Mouse (Mus musculus) macrophage (primary cell): Measurements from ENCODE around the gene Myh3. TPM values are rescaled to one million over a fixed set of nuclear protein-coding genes. Genes with fewer than 3 reads are reported as not detected.

Source experiments
- H3K27ac ChIP-seq: fragments of 350-480 bp; formaldehyde crosslinking; 2 replicates; pipeline ENCODE4 v1.9.0; 2021
- H3K36me3 ChIP-seq: fragments of 350-480 bp; formaldehyde crosslinking; 2 replicates; pipeline ENCODE4 v1.9.0; 2021; ENCODE audit errors: inconsistent target
- H3K4me3 ChIP-seq: fragments of 350-480 bp; formaldehyde crosslinking; 2 replicates; pipeline ENCODE4 v1.9.0; 2021; ENCODE audit errors: inconsistent target
- H3K79me2 ChIP-seq: fragments of 350-480 bp; formaldehyde crosslinking; 2 replicates; pipeline ENCODE4 v1.9.0; 2021; ENCODE audit errors: inconsistent target
- WGBS: methylation state at CpG from one replicate; pipeline ENCODE4 v1.1.7; 2026; ENCODE audit warnings: inconsistent platforms; ENCODE audit not compliant: missing documents; 5-methylcytosine and 5-hydroxymethylcytosine counted together
- polyA plus RNA-seq: library from polyadenylated mRNA; stranded (reverse); fragments of 250-400 nt; gene quantifications from 3 replicates; pipeline ENCODE4 v1.2.4, GENCODE M21; 2018; ENCODE audit warnings: inconsistent platforms

Gene Myh3
- polyA plus RNA-seq, 1 experiment from 2014 or later: 0.03 TPM

- Histone ChIP-seq H3K4me3 (no peak overlapping the region), H3K36me3 (no peaks in the 10 kb centered on the region), H3K27ac (no peak overlapping the region), H3K79me2 (no peaks in the 10 kb centered on the region)
- 91% methylated on average over 11 of the region's 11 CpGs for WGBS
These were observed 26.6 kb downstream of the Myh3 start for GRCm38 (mm10) chr11:67104714-67105113.

DNA sequence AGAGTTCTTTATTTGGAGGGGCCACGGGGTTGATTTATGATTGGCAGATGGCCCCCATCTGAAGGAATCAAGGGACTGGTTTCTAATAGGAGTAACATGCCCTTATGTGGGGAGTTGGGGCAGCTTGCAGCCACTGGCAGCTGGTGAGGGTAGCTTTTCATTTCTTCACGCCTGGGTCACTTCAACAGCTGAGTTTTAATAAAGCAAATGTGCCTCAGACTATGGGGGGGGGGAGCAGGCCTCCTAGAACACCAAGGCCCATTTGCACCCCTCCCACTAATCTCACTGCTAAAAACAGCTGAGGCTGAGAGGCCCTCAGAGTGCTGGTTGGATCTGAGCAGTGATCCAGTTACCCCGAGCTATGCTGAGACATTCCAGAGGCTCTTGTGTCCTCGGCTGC, 27.6 kb downstream of the Myh3 start:
- Histone ChIP-seq H3K36me3 (no peaks in the 10 kb centered on the region), H3K27ac (no peak overlapping the region), H3K4me3 (no peak overlapping the region), H3K79me2 (no peaks in the 10 kb centered on the region)
- 77% methylated on average over 4 of the region's 4 CpGs for WGBS

- Histone ChIP-seq H3K4me3 (no peak overlapping the region), H3K36me3 (no peaks in the 10 kb centered on the region), H3K27ac (no peak overlapping the region), H3K79me2 (no peaks in the 10 kb centered on the region)
- WGBS: 88% methylated on average over 10 of the region's 10 CpGs
These were observed 28.9 kb downstream of the Myh3 start for GRCm38 (mm10) chr11:67106973-67107372.

GRCm38 (mm10) chr11:67110168-67110948, 32.3 kb downstream of the Myh3 start:
- Histone ChIP-seq H3K79me2 (no peaks in the 10 kb centered on the region), H3K4me3 (no peak overlapping the region), H3K36me3 (no peaks in the 10 kb centered on the region), H3K27ac (no peak overlapping the region)
- WGBS: 34% methylated on average over 5 of the region's 5 CpGs

GRCm38 (mm10) chr11:67112019-67112850, 34.1 kb downstream of the Myh3 start:
- 28% methylated on average over 11 of the region's 11 CpGs for WGBS
- H3K36me3 ChIP-seq: no peaks in the 10 kb centered on the region
- no peaks in the 10 kb centered on the region for H3K79me2 ChIP-seq
- no peak overlapping the region for H3K27ac ChIP-seq
- no peak overlapping the region for H3K4me3 ChIP-seq

- WGBS: 41% methylated on average over 11 of the region's 11 CpGs
- Histone ChIP-seq H3K36me3 (no peaks in the 10 kb centered on the region), H3K27ac (no peak overlapping the region), H3K79me2 (no peaks in the 10 kb centered on the region), H3K4me3 (no peak overlapping the region)
These were observed 34.7 kb downstream of the Myh3 start for GRCm38 (mm10) chr11:67112851-67113202.

GRCm38 (mm10) chr11:67113381-67113780, 35.3 kb downstream of the Myh3 start:
- Histone ChIP-seq H3K27ac (no peak overlapping the region), H3K4me3 (no peak overlapping the region), H3K36me3 (no peaks in the 10 kb centered on the region), H3K79me2 (no peaks in the 10 kb centered on the region)
- 75% methylated on average over 4 of the region's 6 CpGs for WGBS

- H3K79me2 ChIP-seq: no peaks in the 10 kb centered on the region
- H3K27ac ChIP-seq: no peak overlapping the region
- no peak overlapping the region for H3K4me3 ChIP-seq
- no peaks in the 10 kb centered on the region for H3K36me3 ChIP-seq
- 92% methylated on average over 5 of the region's 5 CpGs for WGBS
These were observed 36.2 kb downstream of the Myh3 start for GRCm38 (mm10) chr11:67114261-67114660.

DNA sequence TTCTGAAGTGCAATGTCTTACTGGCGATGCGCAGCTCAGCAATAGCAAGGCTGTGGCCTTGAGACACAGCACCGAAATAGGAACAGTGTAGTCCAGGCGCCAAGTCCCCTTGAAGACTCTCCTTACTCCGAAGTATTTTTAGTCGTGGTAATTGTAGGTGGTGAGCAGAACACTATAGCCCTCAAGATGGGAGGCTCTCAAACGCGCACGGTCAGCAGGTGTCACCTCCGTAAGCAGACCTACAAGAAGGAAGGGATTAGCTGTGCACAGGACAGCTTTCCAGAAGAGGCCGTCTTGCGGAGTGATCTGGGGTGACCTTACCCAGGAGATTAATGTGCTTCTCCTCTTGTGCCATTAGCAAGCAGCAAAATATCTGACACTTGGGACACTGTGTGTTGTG, 36.8 kb downstream of the Myh3 start:
- Histone ChIP-seq H3K4me3 (no peak overlapping the region), H3K27ac (no peak overlapping the region), H3K79me2 (no peaks in the 10 kb centered on the region), H3K36me3 (no peaks in the 10 kb centered on the region)
- 91% methylated on average over 12 of the region's 12 CpGs for WGBS

- no peak overlapping the region for H3K4me3 ChIP-seq
- H3K36me3 ChIP-seq: no peaks in the 10 kb centered on the region
- H3K27ac ChIP-seq: no peak overlapping the region
- no peaks in the 10 kb centered on the region for H3K79me2 ChIP-seq
- WGBS: 79% methylated on average over 5 of the region's 5 CpGs
These were observed 38.6 kb downstream of the Myh3 start for GRCm38 (mm10) chr11:67116725-67117124.

DNA sequence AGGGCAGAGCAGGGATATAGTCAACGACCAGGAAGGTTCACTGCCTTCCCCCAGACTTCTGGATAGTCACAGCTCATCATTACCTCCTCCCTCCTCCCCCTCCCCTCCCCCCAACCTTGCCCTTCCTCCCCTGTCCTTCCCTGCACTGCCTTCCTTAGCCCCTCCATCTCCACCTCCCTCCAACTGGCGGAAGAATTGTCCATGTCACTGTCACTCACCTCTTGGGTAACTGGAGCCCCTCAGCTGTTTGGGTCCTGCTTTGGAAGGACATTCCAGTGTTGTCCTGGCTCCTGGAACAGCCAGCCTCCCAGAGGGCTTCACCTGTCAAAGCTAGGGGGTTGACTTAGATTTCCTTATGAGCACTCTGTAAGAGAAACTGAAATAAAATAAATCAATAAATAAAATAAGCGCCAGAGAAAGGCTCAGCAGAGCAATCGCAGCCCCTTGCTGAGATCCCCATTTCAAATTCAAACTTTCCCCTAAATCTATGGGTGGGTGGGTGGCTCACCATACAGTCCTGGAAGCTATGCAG, 41.5 kb downstream of the Myh3 start:
- no peak overlapping the region for H3K4me3 ChIP-seq
- H3K36me3 ChIP-seq: no peaks in the 10 kb centered on the region
- no peak overlapping the region for H3K27ac ChIP-seq
- no peaks in the 10 kb centered on the region for H3K79me2 ChIP-seq
- 59% methylated on average over 4 of the region's 4 CpGs for WGBS

DNA sequence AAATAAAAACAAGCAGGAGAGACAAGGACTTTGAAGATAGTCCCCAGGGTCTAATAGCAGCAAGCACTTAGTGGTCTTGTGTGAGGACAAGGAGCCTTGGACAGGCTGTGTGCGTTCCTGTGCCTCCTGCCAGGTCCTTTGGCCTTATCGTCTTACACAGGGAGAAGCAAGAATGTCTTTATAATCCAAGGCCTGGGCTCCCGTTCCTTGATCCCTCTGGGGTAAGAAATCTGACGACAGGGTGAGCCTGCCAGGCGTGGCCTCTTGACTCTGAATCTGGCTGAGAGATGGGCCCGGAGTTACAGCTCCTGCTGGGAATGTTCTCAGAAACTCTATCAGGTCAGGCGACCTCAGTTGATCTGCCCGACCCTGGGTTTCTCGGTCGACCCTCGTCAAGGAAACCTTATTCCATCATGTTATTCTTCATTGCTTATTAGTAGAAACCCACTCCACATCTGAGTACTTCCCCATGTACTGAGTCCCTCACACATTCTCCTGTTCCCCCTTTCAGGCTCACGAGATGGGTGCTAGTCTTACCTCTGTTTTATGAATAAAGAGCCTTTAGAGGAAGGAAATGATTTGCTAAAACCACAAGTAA, 42.7 kb downstream of the Myh3 start:
- no peaks in the 10 kb centered on the region for H3K36me3 ChIP-seq
- H3K27ac ChIP-seq: no peak overlapping the region
- H3K79me2 ChIP-seq: no peaks in the 10 kb centered on the region
- no peak overlapping the region for H3K4me3 ChIP-seq
- 70% methylated on average over 12 of the region's 12 CpGs for WGBS

GRCm38 (mm10) chr11:67124943-67125342, 46.8 kb downstream of the Myh3 start:
- Histone ChIP-seq H3K79me2 (no peaks in the 10 kb centered on the region), H3K27ac (no peak overlapping the region), H3K4me3 (no peak overlapping the region), H3K36me3 (no peaks in the 10 kb centered on the region)
- WGBS: 94% methylated on average over 7 of the region's 7 CpGs

DNA sequence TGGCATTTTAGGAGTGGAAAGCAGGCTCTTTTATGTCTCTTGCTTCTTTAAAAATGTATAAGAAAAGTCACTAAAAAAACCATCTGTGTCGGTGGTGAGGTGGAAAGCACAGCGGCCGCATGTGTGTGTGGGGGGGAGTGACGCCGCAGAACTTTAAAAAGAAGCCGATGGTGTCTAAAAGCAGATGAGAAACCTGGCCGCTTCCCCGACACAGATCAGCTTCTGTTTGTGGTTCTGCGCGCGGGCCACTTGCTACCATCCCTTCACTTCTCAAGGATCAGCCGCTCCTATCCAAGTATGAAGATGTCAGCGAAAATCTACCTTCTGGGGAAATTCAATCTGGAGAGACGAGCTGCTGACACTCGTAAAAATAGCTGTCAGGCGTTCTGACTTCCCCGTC, 47.3 kb downstream of the Myh3 start:
- Histone ChIP-seq H3K27ac (no peak overlapping the region), H3K4me3 (no peak overlapping the region), H3K79me2 (no peaks in the 10 kb centered on the region), H3K36me3 (no peaks in the 10 kb centered on the region)
- 85% methylated on average over 16 of the region's 17 CpGs for WGBS

DNA sequence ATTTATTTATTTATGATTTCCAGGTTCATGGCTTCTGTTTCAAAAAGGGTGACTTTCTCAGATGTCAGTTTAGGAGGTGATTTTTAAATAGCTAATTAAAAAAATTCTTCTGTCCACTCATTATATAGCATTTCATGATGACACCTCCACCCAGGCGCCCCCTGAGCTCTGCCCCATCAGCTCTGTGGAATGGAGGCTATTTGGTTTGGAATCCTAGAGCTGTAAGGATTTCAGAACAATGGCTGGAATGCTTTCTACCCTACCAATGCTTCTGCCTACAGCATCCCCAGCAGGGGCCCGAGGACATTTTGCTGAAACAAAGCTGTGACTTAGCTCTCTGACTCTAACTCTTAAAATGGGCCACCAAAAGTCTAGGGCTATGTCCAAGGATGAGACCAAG, 55.4 kb downstream of the Myh3 start:
- H3K79me2 ChIP-seq: no peaks in the 10 kb centered on the region
- H3K36me3 ChIP-seq: no peaks in the 10 kb centered on the region
- no peak overlapping the region for H3K27ac ChIP-seq
- whole genome bisulfite sequencing: 93% methylated on average over 1 of the region's 2 CpGs
- H3K4me3 ChIP-seq: no peak overlapping the region
